Mouse (Mus musculus) kidney, postnatal 4 days (tissue): ENCODE results near the gene Slc35g3.

Source experiments
- DNase-seq, 2 experiments: peaks; one replicate each; pipeline ENCODE4 v3.0.0; 2021; ENCODE audit warnings: mixed read lengths in 2 of 2

Slc35g3 gene

GRCm38 (mm10) chr11:69784793-69785272, 23.1 kb upstream of the Slc35g3 start:
- peak; percentile 45 to 53 for DNase-seq

- DNase-seq = no peak
Measured at GRCm38 (mm10) chr11:69781828-69782227, 20.1 kb upstream of the Slc35g3 start.

GRCm38 (mm10) chr11:69778985-69779384, 17.2 kb upstream of the Slc35g3 start:
- no peak for DNase-seq

- peak; percentile 64 to 69 for DNase-seq
Measured at GRCm38 (mm10) chr11:69778258-69778982, 16.7 kb upstream of the Slc35g3 start.

- peak; percentile 64 to 76 for DNase-seq
Measured at GRCm38 (mm10) chr11:69777504-69778257, 15.9 kb upstream of the Slc35g3 start.

GRCm38 (mm10) chr11:69776488-69776887, 14.7 kb upstream of the Slc35g3 start:
- DNase-seq = no peak

- DNase-seq = peak in 1 of 2 experiments; percentile 45
Measured at GRCm38 (mm10) chr11:69775716-69776115, 13.9 kb upstream of the Slc35g3 start.

GRCm38 (mm10) chr11:69774961-69775360, 13.2 kb upstream of the Slc35g3 start:
- DNase-seq = no peak

GRCm38 (mm10) chr11:69767625-69767909, 5.8 kb upstream of the Slc35g3 start:
- peak in 1 of 2 experiments; percentile 38 for DNase-seq

- peak in 1 of 2 experiments; percentile 28 for DNase-seq
Measured at GRCm38 (mm10) chr11:69766872-69767624, 5.3 kb upstream of the Slc35g3 start.

- DNase-seq = peak; percentile 79 to 85
Measured at GRCm38 (mm10) chr11:69766126-69766609, 4.4 kb upstream of the Slc35g3 start.

- peak; percentile 66 to 78 for DNase-seq
Measured at GRCm38 (mm10) chr11:69765221-69766125, 3.7 kb upstream of the Slc35g3 start, which contains the start of gene Zbtb4. Zbtb4 (plus strand) TSS chr11:69765912.

- DNase-seq = peak in 1 of 2 experiments; percentile 47
Measured at GRCm38 (mm10) chr11:69763551-69763950, 1.8 kb upstream of the Slc35g3 start.

- DNase-seq = no peak
Measured at GRCm38 (mm10) chr11:69760901-69761200, 917 bp downstream of the Slc35g3 start.

- DNase-seq = no peak
Measured at GRCm38 (mm10) chr11:69760160-69760900, 1.4 kb downstream of the Slc35g3 start.

GRCm38 (mm10) chr11:69758971-69759721, 2.6 kb downstream of the Slc35g3 start:
- DNase-seq = peak; percentile 86 to 93

- DNase-seq = peak; percentile 97 to 99
Measured at GRCm38 (mm10) chr11:69758478-69758970, 3.2 kb downstream of the Slc35g3 start, which contains the start of gene Polr2a. Polr2a (minus strand) TSS chr11:69758637.

- DNase-seq = peak; percentile 97 to 99
Measured at GRCm38 (mm10) chr11:69758090-69758456, 3.7 kb downstream of the Slc35g3 start.

GRCm38 (mm10) chr11:69757303-69758089, 4.3 kb downstream of the Slc35g3 start:
- no peak for DNase-seq
